Mouse (Mus musculus): ENCODE measurements around the gene Mfsd5.

- no peak for TF ChIP-seq MXI1 (IDR thresholded peaks at IDR 0.05; ENCODE audit: low read depth, low read length)
- no peak for TF ChIP-seq GATA1 (IDR thresholded peaks at IDR 0.05; ENCODE audit: low read depth, low read length)
- no peak for TF ChIP-seq POLR2A (IDR thresholded peaks at IDR 0.05; ENCODE audit: control insufficient read depth in 1 of 2, insufficient read depth in 1 of 2, low read depth in 1 of 2, low read length in 2 of 2, poor library complexity in 1 of 2)
- no peak for TF ChIP-seq CTCF (IDR thresholded peaks at IDR 0.05 in 2 of 3, conservative IDR thresholded peaks at IDR 0.05 in 1 of 3; ENCODE audit: control insufficient read depth in 1 of 3, insufficient read depth in 1 of 3, low read depth in 2 of 3, low read length in 3 of 3, poor library complexity in 1 of 3, severe bottlenecking in 1 of 3)
- no peak for TF ChIP-seq MYC (IDR thresholded peaks at IDR 0.05; ENCODE audit: low read depth, low read length)
- no peak for TF ChIP-seq BHLHE40 (IDR thresholded peaks at IDR 0.05; ENCODE audit: borderline replicate concordance, low read depth, low read length)
- TF ChIP-seq MEF2A (IDR thresholded peaks at IDR 0.05; ENCODE audit: extremely low read depth, insufficient replicate concordance, low read depth, low read length, poor library complexity, severe bottlenecking), result no peak
- no peak for TF ChIP-seq UBTF (IDR thresholded peaks at IDR 0.05; ENCODE audit: borderline replicate concordance, insufficient read depth, low read depth, low read length)
- no peak for TF ChIP-seq USF1 (IDR thresholded peaks at IDR 0.05; ENCODE audit: low read depth, low read length)
- no peak for TF ChIP-seq RCOR1 (IDR thresholded peaks at IDR 0.05; ENCODE audit: low read depth, low read length)
- TF ChIP-seq MAX (IDR thresholded peaks at IDR 0.05; ENCODE audit: low read length), result no peak
- TF ChIP-seq HCFC1 (IDR thresholded peaks at IDR 0.05; ENCODE audit: low read depth, low read length), result no peak
- TF ChIP-seq MAFK (IDR thresholded peaks at IDR 0.05; ENCODE audit: borderline replicate concordance, low read depth, low read length), result no peak
- no peak for TF ChIP-seq POLR2AphosphoS2 (IDR thresholded peaks at IDR 0.05; ENCODE audit: low read length)
Measured at GRCm38 (mm10) chr15:102262582-102262981, 16.7 kb upstream of the Mfsd5 start.

Data from MEL (cell line).